Mouse (Mus musculus) spleen, adult 2 months (tissue): ENCODE measurements around the gene Srf.

Source experiments
- CTCF ChIP-seq: fragments of 200-500 bp; IDR thresholded peaks from 2 replicates; pipeline ENCODE4 v1.5.1; 2011; ENCODE audit warnings: mild to moderate bottlenecking, inconsistent platforms; ENCODE audit not compliant: insufficient read depth, insufficient read length, insufficient replicate concordance; ENCODE audit errors: extremely low read depth
- POLR2A ChIP-seq: fragments of 200-500 bp; IDR thresholded peaks from 2 replicates; pipeline ENCODE4 v1.6.1; 2011; ENCODE audit warnings: low read depth, low read length, inconsistent platforms

- TF ChIP-seq CTCF (no peak), POLR2A (no peak)
Measured at GRCm38 (mm10) chr17:46545813-46546564, 10.0 kb downstream of the Srf start, which contains the start of gene Cul9.
